Mouse (Mus musculus) cerebellum, adult (tissue): ENCODE results near the gene Gorab.
A peak's percentile ranks its signal among the peaks of the same experiment; 100 is the strongest.

Experiments used
- ATAC-seq: cut with Nextera tagmentation; 2 replicates; pipeline ENCODE4 v1.9.2; 2017; ENCODE audit warnings: mild to moderate bottlenecking, moderate library complexity, mixed read lengths; ENCODE audit not compliant: insufficient number of reproducible peaks, low FRiP score, low TSS enrichment

Gorab gene

DNA sequence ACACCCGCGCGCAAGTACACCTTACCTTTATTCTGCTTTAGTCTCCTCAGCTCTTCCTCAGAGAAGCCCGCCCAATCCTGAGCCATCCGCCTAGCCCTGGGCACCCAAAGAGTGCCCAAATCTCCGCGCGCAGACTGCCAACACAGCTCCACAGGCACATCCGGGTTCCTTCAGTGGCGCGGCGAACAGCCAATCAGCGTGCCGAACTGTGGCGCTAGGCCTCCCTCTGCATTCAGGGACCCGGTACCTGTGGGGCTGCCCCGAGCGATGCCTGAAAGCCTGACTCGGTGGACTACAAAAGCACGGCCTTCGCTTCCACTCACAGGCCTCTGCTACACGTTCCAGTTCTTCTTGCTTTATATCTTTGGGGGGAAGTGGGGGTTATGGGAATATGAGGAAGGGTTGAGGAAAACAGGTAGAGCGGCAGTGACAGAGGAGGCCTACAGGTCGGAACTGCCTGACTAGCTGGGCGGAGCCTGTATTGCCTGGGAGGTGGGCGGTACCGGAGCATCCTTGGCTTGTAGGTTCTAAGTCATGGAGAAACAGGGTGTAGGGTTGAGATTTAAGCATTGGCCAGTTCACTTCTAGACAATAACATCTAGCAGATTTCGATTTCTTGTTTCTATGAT, at the start of gene Gorab:
Gorab (minus strand) TSS at position 172 of the 629 bp plus-strand sequence.
- peak; percentile 99 for ATAC-seq

DNA sequence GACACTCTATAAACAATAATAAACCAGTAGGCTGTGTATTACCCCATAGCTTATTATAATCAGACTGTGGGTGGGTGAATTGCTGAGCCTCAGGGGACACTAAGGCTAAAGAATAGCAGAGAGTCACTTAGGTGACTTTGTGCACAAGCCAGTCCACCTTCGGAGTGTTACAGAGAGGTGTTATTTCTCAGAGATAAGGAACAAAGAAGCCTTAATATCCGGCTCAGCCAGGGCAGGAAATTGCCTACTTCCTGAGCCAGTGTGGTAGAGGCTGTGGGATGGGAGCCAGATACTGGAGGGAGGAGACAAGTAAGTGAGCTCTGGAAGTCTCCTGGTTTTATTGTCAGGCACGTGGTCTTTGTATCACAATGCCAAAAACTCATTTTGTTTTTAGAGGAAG, 40.4 kb upstream of the Gorab start:
- no peak for ATAC-seq

DNA sequence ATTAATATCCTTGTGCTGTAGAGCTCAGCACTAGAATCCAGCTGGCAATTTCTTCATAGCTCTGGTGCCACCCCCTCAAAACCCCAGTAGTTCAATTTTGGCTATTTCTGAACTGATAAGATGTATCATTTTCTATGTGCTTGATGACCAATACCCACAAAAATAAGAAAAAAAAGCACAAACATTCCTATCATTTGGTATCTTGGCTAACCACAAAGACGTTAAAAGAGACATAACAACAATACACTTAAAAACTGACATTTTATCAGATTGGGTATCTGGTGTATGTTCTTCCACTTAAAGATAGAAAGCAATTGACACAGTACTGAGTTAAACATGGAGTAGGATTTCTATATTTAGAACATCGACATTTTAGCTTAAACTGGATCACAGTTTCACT, 35.5 kb upstream of the Gorab start:
- no peak for ATAC-seq

DNA sequence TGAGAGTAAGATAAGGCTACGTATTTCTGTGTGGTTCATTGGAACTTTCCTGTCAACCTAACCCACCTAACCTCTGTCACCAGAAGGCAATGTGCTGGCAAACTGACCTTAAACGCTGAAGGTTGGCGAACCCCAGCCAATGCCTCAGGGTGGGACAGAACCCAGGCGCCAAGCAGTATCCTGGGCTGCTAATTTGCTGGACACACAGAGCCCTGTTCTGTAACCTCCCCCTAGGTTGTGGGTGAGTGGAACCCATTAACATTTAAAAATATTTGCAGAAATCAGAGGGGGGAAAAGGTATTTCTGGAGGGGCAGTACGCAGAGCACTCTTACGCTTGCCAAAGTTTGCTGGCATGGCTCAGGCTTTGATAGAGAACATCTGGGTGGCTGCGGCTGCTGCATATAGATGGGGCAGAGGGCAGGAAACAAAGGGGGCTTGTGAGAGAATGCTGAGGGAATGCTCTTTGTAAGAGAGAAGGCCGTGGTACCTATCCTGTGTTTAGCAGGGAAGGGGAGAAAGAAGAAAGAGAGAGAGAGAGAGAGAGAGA, 20.1 kb upstream of the Gorab start:
- ATAC-seq = no peak

DNA sequence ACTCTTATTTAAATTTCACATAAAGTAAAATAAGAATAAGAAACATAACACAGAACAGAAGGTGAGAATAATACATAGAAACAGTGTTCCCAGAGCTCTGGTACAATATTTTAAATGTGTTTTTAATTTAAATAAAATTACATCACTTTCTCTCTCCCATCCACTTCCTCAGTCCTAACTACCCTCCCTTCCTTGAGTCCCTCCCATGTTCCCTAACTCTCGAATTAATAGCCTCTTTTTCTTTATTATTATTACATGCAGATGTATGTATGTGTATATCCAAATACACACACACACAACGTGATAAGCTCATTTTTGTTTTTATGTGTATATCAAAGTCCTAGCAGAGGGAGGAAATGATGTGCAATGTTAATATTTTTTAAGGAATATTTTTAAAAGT, 13.7 kb upstream of the Gorab start:
- no peak for ATAC-seq

DNA sequence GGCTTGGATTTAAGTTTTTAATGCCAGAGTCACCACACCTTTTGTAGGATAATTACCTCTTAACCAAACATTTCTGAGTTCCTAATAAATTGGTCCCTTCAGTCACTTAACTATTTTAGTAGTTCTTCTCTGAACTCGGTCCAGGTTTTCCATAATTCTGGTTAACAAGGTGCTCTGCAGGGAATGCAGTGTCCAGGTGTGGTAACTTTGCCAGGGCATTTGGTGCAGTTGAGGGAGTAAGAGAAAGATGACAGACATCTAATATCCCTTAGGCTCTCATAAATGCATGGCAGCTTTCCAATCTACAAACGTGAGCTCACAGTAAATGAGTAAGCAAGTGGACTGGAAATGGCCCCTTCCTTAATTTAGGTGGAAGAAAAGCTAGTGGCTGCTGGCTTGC, 10.7 kb upstream of the Gorab start:
- no peak for ATAC-seq

DNA sequence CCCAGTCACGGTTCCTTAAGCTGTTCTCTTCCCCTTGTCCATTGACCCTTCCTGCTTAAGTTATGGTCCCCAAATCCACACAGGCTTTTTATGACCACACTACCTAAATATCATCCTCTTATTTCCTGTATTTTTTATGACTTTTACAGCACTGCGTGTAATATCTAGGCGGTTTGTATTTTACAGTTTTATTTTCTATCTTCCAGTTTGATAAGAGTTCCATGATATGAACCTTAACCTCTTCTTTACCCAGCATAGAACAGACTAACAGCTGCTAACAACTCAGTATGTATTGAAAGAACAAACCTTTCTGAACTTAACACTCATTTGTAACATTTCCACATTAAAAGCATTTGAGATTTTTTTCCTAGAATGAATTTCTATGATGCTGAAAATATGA, 2.7 kb upstream of the Gorab start:
- no peak for ATAC-seq

DNA sequence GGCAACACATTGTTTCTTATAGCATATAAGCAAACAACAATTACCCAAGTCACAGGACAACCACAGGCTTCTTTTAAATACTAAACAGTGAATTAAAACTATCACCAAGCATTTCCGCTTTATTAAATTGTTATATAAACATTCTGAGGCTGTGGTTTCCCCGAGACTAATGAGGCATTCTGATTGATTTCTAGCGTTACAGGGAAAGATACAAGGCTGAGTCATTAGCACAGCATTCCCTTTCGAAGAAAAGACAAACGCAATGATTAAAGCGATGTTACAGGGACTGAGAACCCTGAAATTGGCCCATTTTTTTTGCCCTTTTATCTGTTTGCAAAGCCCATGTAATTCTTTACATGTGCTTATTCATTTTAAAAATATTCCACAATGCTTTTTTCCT, 12.1 kb downstream of the Gorab start:
- ATAC-seq = no peak

DNA sequence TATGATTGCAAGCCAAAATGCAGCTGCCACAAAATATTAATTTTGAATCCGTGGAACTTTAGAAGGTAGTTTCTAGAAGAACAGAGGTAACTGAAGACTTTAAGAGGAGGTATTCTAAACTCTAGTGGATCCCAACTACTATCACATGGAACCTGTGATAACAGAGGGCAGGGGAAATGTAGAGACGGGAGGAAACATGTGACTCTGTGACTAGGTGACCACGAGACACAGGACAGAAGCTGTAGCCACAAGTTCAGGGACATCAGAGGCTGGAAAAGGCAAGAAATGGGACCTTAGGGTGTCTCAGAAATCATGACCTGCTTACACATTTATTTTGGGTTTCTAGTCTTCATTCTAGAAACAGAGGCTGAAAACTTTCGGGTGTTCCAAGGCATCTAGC, 13.4 kb downstream of the Gorab start:
- no peak for ATAC-seq

DNA sequence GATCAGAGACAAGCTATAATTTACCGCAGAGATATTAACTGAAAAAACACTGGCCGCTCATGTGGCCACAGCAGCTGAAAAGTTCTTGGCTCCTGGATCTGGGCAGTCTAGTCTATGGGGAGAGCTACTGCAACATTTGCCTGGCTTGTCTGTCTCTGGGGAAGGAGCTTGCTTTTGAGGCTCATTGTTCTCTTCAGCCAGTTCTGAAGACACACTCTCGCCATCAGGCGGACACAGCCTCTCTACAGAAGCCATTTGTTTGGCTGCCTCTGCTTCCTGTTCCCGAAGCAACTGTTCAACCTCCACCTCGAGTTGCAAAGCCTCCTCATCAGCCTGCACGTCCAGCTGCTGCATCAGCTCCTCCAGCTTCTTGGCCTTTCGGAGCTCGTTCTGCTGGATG, 17.3 kb downstream of the Gorab start:
- ATAC-seq = no peak

DNA sequence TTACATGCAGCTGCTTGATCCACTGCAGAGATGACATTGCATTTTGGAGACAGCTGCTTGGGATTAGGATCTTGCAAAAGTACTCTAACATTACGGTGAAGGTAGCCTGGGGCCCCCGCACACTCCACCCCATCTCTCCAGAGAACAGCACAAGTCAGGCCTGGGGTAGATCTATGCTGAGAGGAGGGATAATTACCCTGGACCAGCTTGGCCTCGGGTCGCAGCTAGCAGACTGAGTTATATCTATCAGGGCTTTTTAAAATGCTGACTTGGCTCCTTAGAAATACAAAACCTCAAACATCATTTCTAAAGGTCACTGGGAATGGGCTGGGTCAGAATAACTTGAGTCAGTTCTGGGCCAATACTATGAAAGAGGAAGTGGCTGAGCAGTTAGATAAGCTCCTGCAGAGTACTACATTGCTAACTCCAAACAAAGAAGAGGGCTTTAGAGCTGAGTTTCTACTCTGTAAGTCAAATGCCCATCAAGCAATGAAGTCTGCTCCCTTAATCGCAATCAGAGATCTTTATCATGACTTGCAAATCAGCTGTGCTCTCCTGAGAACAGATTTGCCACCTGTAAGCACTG, 19.9 kb downstream of the Gorab start:
- no peak for ATAC-seq

DNA sequence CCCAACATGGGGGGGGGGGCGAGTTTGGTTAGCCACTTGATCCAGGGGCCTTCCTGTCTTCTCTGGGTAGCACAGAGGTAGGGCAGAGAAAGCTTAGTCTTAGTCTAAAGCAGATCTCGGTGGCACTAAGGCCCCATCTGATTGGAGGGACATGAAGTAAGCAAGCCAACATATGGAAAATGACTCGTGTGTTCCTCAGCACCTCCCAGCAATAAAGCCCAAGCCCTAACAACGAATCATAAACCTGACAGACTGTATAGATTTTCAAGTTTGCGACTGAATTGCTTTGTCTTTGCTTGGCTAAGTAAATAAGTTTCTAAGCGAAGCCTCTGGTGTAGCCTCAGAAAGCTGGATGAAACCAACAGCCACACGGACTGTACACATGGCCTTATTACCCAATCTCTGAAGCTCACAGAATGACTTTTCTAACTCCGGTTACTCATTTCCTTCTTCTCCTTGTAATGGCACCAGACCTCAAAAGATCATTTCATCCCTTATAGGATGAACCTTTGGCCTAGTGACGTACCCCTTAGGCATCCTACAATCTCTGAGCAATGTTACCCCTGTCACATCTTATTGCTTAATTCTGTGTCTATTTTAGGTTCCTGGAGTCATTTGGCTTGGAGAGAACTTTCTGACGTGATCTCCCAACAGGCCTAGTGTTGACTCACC, 21.3 kb downstream of the Gorab start:
- no peak for ATAC-seq

DNA sequence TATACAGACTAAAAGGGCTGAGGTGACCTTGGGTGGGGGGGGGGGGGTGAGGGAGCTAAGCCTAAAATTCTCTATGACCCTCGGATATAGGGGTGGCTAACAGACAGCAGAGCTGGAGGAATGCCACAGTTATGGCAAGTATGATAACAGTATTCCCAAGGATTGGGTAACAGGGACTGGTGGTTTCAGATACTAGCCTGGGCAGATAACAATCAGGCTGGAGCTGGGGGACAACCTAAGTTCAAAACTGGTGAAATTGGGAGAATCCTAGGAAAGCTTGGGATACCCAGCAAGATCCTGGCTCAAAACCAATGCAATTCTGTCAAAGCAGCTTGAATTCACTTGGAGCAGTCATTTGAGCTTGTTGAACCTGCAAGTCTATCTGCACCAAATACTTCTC, 22.9 kb downstream of the Gorab start:
- no peak for ATAC-seq

DNA sequence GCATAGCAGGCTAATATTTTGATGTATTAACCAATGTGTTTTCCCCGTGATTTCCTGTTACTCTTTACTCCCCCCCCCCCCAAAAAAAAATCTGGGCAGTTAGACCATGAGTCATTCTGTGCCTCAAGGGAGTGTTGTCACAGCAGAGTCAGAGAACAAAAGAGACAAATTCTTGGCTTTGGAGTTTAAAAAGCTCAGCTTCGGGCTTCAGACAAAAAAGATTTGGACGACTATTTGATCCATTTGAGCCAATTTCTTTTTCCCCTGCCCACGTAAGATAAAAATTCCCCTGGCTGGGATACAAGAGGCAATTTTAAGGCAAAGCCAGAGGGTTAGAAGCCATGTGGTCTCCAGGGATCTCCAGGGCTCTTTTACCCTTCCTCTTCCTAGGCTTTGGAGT, 23.4 kb downstream of the Gorab start:
- no peak for ATAC-seq

DNA sequence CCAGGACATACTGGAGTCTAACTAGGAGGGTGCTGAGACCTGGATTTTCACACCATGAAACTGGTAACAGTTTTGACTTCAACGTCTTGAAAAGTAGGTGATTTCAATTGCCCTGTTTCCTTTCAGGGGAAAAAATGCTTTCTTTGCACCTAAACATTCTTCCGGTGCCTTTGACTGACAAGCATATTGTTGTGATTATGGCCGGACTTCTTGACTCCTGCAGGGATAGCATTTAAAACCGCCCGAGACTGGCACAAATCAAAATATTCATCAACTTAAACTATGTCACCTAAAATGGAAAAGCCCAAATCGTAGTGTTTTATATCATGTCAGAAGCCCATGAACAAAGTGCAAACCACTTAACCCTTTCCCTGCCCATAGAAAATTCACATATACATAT, 25.5 kb downstream of the Gorab start:
- no peak for ATAC-seq

DNA sequence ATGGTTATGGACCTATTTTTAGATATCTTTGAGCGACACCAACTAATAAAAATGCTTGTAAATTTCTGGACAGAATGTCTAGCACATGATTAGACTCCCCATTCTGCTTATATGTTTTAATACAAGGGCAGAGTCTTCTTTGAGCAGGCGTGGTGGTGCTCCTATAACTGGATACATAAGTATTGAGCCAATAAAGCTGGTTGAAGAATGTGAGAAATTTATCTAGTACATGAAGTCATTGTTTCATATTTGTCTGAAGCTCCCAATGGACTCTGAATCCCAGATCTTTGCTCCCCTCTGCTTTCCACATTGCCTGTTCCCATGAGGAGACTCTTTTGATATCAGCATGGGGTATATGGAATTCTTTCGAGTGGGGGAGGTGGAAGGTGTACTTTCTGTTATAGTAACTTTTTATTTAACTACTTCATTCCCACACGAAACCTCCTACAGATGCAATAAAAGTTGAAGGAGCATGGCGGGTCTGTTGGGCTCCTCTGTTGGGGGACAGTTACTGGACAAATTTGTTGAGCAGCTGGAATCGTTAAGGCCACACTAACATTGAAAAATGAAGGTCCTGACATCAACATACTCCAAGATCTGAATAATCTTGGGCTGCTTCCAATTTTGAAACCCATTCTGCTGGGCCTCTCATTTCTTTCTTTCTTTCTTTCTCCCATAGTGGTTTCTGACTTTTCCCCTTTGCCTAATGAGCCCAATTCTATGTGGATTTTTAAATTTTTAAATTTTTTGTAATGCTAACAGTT, 26.5 kb downstream of the Gorab start:
- no peak for ATAC-seq

DNA sequence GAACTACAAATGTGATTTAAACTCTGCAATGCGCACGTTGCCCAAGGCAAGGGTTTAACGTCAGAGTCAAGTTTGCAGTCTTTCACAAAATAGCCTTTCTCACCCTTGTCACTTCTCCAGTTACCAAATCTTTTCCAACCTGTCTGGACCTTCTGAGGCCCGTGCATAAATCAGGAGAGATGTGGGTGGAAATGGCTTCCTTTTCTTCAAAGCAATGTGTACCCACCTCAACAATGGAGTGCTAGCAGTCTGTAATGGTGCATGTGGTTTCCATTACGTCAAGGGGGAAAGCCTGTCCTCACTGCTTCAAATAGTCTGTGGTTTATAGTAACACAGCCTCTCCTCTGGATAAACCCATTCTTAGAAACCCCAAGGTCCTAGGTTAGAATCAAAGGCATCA, 29.0 kb downstream of the Gorab start:
- ATAC-seq = no peak

DNA sequence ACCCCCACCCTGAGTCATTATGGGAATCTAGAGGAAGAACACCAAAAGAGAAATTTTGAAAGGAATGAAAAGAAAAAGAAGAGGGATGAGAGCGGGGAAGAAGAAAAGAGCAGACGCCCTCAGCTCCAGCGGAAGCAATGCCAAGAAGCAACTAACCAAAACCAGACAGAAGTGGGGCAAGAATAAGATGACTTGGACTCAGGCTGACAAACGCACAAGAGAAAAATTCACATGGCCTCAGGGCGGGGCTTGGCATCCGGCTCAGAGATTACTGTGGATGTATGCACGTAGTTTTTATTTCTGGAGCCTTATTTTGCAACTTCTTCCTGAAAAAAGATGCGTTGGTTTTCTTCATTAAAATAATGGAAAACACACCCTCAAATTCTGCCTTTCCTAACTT, 41.3 kb downstream of the Gorab start:
- ATAC-seq = no peak

DNA sequence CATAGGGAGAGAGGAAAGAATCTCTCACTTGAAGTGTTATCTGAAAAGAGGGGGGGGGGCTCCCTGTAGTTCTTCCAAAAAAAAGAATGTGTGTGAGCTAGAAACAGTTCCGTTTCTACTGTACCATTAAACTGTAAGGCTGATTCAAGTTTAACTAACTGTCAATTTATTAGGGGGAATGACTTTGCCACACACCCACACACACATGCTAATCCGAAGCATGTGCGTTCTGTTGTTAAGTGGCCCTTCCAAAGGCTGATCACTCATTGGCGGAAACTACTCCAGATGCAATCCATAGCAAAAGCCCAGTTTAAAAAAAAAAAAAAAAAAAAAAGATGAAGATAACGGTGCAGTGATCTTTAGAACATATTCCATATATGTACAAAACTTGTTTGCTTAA, 42.1 kb downstream of the Gorab start:
- ATAC-seq = no peak

DNA sequence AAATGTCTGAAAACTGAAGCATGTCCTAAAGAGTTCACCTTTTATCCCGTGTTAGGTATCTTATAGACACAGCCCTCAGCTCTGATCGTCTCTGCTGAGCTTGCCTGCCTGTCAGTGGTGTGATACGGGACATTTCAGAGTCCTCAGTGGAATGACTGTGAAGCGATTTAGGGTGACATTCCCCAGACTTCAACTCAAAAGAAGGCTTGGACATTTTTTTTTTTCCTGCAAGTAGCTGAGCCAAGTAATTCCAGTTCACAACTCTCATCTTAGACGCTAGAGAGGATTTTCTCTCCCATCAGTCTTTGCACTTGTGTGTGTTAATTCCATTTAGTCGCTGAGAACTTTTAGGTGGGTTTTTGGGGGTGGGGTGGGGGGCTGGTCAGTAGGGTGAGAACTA, 42.7 kb downstream of the Gorab start:
- no peak for ATAC-seq

DNA sequence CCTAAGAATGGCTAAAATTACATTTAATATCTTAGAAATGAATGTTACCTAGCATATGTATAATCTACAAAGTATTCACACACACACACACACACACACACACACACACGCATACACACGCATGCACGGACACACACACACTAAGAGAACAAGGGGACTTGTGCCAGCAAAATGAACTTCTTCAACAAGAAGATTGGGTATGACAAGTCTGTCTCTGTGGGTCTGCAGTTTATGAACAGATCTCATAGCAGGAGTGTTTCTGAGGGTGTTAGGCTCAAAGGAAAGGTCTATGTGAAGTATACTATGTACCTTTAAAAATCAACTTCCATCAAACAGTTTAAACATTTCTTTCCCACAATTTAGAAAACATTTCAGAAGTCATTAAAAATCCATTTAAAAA, 43.9 kb downstream of the Gorab start:
- no peak for ATAC-seq
